ENCODE assay signal across 24 mouse cellular contexts in genomic region chr10:14164829-14165228, GRCm38 (mm10).
DNase-seq lines count a peak whose midpoint lies in the region; ATAC-seq lines count a peak whose summit lies in the region.
"Had no signal": no experiment of that assay in that cellular context is flagged by ENCODE, and none has a peak within 500 bp of the region (broad histone marks: within the 10 kb centered on the region; RNA-seq: fewer than 3 reads in every experiment).

No protein-coding gene starts in this region.

- H3K4me1 ChIP-seq in forebrain, embryonic 13.5 days = 0 out of 2 replicates have a peak, but pooled peaks cover 4% of the 10 kb centered on the region
- H3K4me1 ChIP-seq in forebrain, embryonic 12.5 days = peaks cover 7% of the 10 kb centered on the region; the same call in 1 of the 2 replicates
- H3K4me1 ChIP-seq in midbrain, embryonic 15.5 days = no peaks in the 10 kb centered on the region
- 0 out of 2 replicates have a peak, but pooled peaks cover 4% of the 10 kb centered on the region for H3K4me1 ChIP-seq in midbrain, embryonic 13.5 days (replicated peaks)
- no peaks in the 10 kb centered on the region for H3K4me1 ChIP-seq in embryonic facial prominence, embryonic 10.5 days
- H3K4me1 ChIP-seq in midbrain, embryonic 16.5 days (ENCODE audit: control insufficient read depth, insufficient read depth, low read length) = no peaks in the 10 kb centered on the region
- no peaks in the 10 kb centered on the region for H3K4me1 ChIP-seq in kidney, embryonic 14.5 days (ENCODE audit: control insufficient read depth, insufficient read depth, low read length)
- H3K4me1 ChIP-seq: embryonic facial prominence, embryonic 12.5 days; hindbrain, embryonic 15.5 days had no signal

- H3K9me3 ChIP-seq in forebrain, embryonic 13.5 days (replicated peaks) = peaks cover 3% of the 10 kb centered on the region; the same call in 1 of the 2 replicates
- no peaks in the 10 kb centered on the region for H3K9me3 ChIP-seq in forebrain, embryonic 12.5 days
- no peaks in the 10 kb centered on the region for H3K9me3 ChIP-seq in midbrain, embryonic 15.5 days
- no peaks in the 10 kb centered on the region for H3K9me3 ChIP-seq in midbrain, embryonic 13.5 days
- no peaks in the 10 kb centered on the region for H3K9me3 ChIP-seq in embryonic facial prominence, embryonic 10.5 days
- H3K9me3 ChIP-seq in midbrain, embryonic 16.5 days (replicated peaks; ENCODE audit: control insufficient read depth, low read length, poor library complexity, severe bottlenecking) = no peaks in the 10 kb centered on the region; the same call in 1 of the 2 replicates
- no peaks in the 10 kb centered on the region for H3K9me3 ChIP-seq in kidney, embryonic 14.5 days (ENCODE audit: control insufficient read depth, low read length)
- H3K9me3 ChIP-seq: embryonic facial prominence, embryonic 12.5 days; hindbrain, embryonic 15.5 days; lung, embryonic 15.5 days had no signal

- peak; percentile 15 for DNase-seq in embryonic facial prominence, embryonic 10.5 days (ENCODE audit: low spot score)
- DNase-seq in right cerebral cortex, postnatal 4 days = no peak
- DNase-seq: adrenal gland, postnatal 25 days; B cell, adult 2 months; cerebellum, adult 11-12 months; cerebellum, postnatal 14 days; gastrocnemius, postnatal 25 days; layer of hippocampus, postnatal 36 days; right cerebral cortex, adult 18-20 months; thymus, postnatal 25 days had no signal

- H3K9ac ChIP-seq in forebrain, embryonic 13.5 days = no peak overlapping the region
- H3K9ac ChIP-seq in forebrain, embryonic 12.5 days = no peak overlapping the region
- no peak overlapping the region for H3K9ac ChIP-seq in midbrain, embryonic 15.5 days
- H3K9ac ChIP-seq in midbrain, embryonic 13.5 days (replicated peaks) = no peak overlapping the region
- H3K9ac ChIP-seq in midbrain, embryonic 16.5 days (ENCODE audit: low read depth, low read length) = no peak overlapping the region
- no peak overlapping the region for H3K9ac ChIP-seq in kidney, embryonic 14.5 days (ENCODE audit: low read depth, low read length)
- H3K9ac ChIP-seq: embryonic facial prominence, embryonic 12.5 days; hindbrain, embryonic 15.5 days; liver, embryonic 14.5 days; lung, embryonic 15.5 days had no signal

- no peak overlapping the region for H3K27ac ChIP-seq in forebrain, embryonic 13.5 days
- H3K27ac ChIP-seq in forebrain, embryonic 12.5 days = no peak overlapping the region
- no peak overlapping the region for H3K27ac ChIP-seq in midbrain, embryonic 15.5 days
- no peak overlapping the region for H3K27ac ChIP-seq in midbrain, embryonic 13.5 days
- no peak overlapping the region for H3K27ac ChIP-seq in embryonic facial prominence, embryonic 10.5 days (replicated peaks)
- H3K27ac ChIP-seq in midbrain, embryonic 16.5 days (ENCODE audit: low read length) = no peak overlapping the region
- no peak overlapping the region for H3K27ac ChIP-seq in kidney, embryonic 14.5 days (ENCODE audit: low read depth, low read length)
- H3K27ac ChIP-seq: embryonic facial prominence, embryonic 12.5 days; hindbrain, embryonic 15.5 days; kidney, postnatal 0 days; liver, embryonic 14.5 days; lung, embryonic 15.5 days; macrophage had no signal

- H3K4me3 ChIP-seq in forebrain, embryonic 13.5 days = no peak overlapping the region
- H3K4me3 ChIP-seq in forebrain, embryonic 12.5 days (replicated peaks) = no peak overlapping the region
- no peak overlapping the region for H3K4me3 ChIP-seq in midbrain, embryonic 15.5 days
- no peak overlapping the region for H3K4me3 ChIP-seq in midbrain, embryonic 13.5 days (replicated peaks)
- no peak overlapping the region for H3K4me3 ChIP-seq in embryonic facial prominence, embryonic 10.5 days
- H3K4me3 ChIP-seq in midbrain, embryonic 16.5 days (ENCODE audit: low read depth, low read length) = no peak overlapping the region
- H3K4me3 ChIP-seq in kidney, embryonic 14.5 days (ENCODE audit: low read length) = no peak overlapping the region
- H3K4me3 ChIP-seq: embryonic facial prominence, embryonic 12.5 days; hindbrain, embryonic 15.5 days; lung, embryonic 15.5 days had no signal

- no peaks in the 10 kb centered on the region for H3K36me3 ChIP-seq in forebrain, embryonic 13.5 days (ENCODE audit: poor library complexity, severe bottlenecking)
- no peaks in the 10 kb centered on the region for H3K36me3 ChIP-seq in forebrain, embryonic 12.5 days (replicated peaks)
- no peaks in the 10 kb centered on the region for H3K36me3 ChIP-seq in midbrain, embryonic 15.5 days (replicated peaks)
- H3K36me3 ChIP-seq in midbrain, embryonic 13.5 days = no peaks in the 10 kb centered on the region
- H3K36me3 ChIP-seq in embryonic facial prominence, embryonic 10.5 days (replicated peaks) = no peaks in the 10 kb centered on the region
- H3K36me3 ChIP-seq in midbrain, embryonic 16.5 days (ENCODE audit: control insufficient read depth, insufficient read depth, low read length) = no peaks in the 10 kb centered on the region
- no peaks in the 10 kb centered on the region for H3K36me3 ChIP-seq in kidney, embryonic 14.5 days (ENCODE audit: control insufficient read depth, insufficient read depth, low read length)
- H3K36me3 ChIP-seq: embryonic facial prominence, embryonic 12.5 days; hindbrain, embryonic 15.5 days; lung, embryonic 15.5 days had no signal

- ATAC-seq in forebrain, embryonic 13.5 days = 0 out of 2 replicates have a peak, but pooled peaks have one; percentile 36
- no peak for ATAC-seq in forebrain, embryonic 12.5 days (ENCODE audit: low FRiP score)
- ATAC-seq in midbrain, embryonic 15.5 days (replicated peaks) = peak; percentile 72; the same call in 1 of the 2 replicates
- no peak for ATAC-seq in midbrain, embryonic 13.5 days
- 0 out of 2 replicates have a peak, but pooled peaks have one; percentile 54 for ATAC-seq in midbrain, embryonic 16.5 days
- ATAC-seq in kidney, embryonic 14.5 days (ENCODE audit: low FRiP score, low TSS enrichment) = no peak
- ATAC-seq: activated CD4-positive, CD25-positive, alpha-beta regulatory T cell, adult 4 months; intestine, postnatal 0 days had no signal

- 41% methylated on average over 7 of the region's 7 CpGs for WGBS in forebrain, embryonic 13.5 days
- WGBS in forebrain, embryonic 12.5 days = 54% methylated on average over 7 of the region's 7 CpGs
- 48% methylated on average over 7 of the region's 7 CpGs for WGBS in midbrain, embryonic 15.5 days
- 52% methylated on average over 7 of the region's 7 CpGs for WGBS in midbrain, embryonic 13.5 days
- WGBS in embryonic facial prominence, embryonic 10.5 days = 51% methylated on average over 7 of the region's 7 CpGs
- 43% methylated on average over 7 of the region's 7 CpGs for WGBS in midbrain, embryonic 16.5 days
- WGBS in kidney, embryonic 14.5 days = 60% methylated on average over 7 of the region's 7 CpGs

- no peak overlapping the region for H3K4me2 ChIP-seq in forebrain, embryonic 13.5 days
- no peak overlapping the region for H3K4me2 ChIP-seq in forebrain, embryonic 12.5 days
- H3K4me2 ChIP-seq in midbrain, embryonic 15.5 days = 0 out of 2 replicates have a peak overlapping the region, but pooled peaks have one; percentile 8
- H3K4me2 ChIP-seq in midbrain, embryonic 13.5 days (replicated peaks) = no peak overlapping the region
- H3K4me2 ChIP-seq in midbrain, embryonic 16.5 days (ENCODE audit: low read length) = no peak overlapping the region
- H3K4me2 ChIP-seq in kidney, embryonic 14.5 days (replicated peaks; ENCODE audit: low read depth, low read length) = no peak overlapping the region
- H3K4me2 ChIP-seq: embryonic facial prominence, embryonic 12.5 days; hindbrain, embryonic 15.5 days; lung, embryonic 15.5 days had no signal

- no peaks in the 10 kb centered on the region for H3K27me3 ChIP-seq in forebrain, embryonic 13.5 days
- no peaks in the 10 kb centered on the region for H3K27me3 ChIP-seq in forebrain, embryonic 12.5 days
- no peaks in the 10 kb centered on the region for H3K27me3 ChIP-seq in midbrain, embryonic 15.5 days (replicated peaks)
- H3K27me3 ChIP-seq in midbrain, embryonic 13.5 days = no peaks in the 10 kb centered on the region
- no peaks in the 10 kb centered on the region for H3K27me3 ChIP-seq in embryonic facial prominence, embryonic 10.5 days (replicated peaks; ENCODE audit: low read depth, poor library complexity, severe bottlenecking)
- H3K27me3 ChIP-seq in midbrain, embryonic 16.5 days (ENCODE audit: control insufficient read depth, insufficient read depth, low read depth, low read length) = no peaks in the 10 kb centered on the region
- H3K27me3 ChIP-seq in kidney, embryonic 14.5 days (ENCODE audit: control insufficient read depth, insufficient read depth, low read length) = no peaks in the 10 kb centered on the region
- H3K27me3 ChIP-seq: embryonic facial prominence, embryonic 12.5 days; hindbrain, embryonic 15.5 days; lung, embryonic 15.5 days had no signal

Comparison
In these comparisons a context has a peak if more than half of its experiments do, and no peak if none do; other contexts are left out.
1. ATAC-seq: peak in forebrain, embryonic 13.5 days (single experiment), midbrain, embryonic 15.5 days (single experiment) and midbrain, embryonic 16.5 days (single experiment); none in forebrain, embryonic 12.5 days (single experiment), midbrain, embryonic 13.5 days (single experiment) and kidney, embryonic 14.5 days (single experiment).